ENCODE assay signal across 23 mouse cellular contexts in the genomic region with DNA sequence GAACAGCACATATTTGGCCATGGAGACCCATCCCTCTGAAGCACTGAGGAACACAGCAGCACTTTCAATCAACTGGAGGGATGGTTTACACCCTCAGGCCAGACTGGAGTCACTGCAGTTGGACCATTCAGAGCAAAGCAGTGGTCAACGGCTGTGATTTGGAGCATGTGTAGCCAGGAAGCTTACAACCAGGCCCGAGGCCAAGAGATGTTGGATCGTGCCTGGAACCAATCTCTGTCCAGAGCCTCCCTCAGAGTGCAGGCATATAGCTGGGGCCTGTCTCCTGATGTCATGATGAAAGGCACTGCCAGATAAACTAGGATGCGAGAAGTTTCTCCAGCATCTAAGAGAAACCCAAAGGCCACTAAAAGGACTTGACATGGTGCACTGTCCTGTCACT.
A peak's percentile ranks its signal among the peaks of the same experiment; 100 is the strongest.
DNase-seq lines count a peak whose midpoint lies in the region; ATAC-seq and TF ChIP-seq lines count a peak whose summit lies in the region.
"Had no signal": no experiment of that assay in that cellular context is flagged by ENCODE, and none has a peak within 500 bp of the region (broad histone marks: within the 10 kb centered on the region; RNA-seq: fewer than 3 reads in every experiment).

No protein-coding gene starts in this region.

- no peak overlapping the region for H3K27ac ChIP-seq in cerebellum, adult 2 months (ENCODE audit: insufficient read depth, low read length)
- H3K27ac ChIP-seq: embryonic facial prominence, embryonic 13.5 days; embryonic facial prominence, embryonic 15.5 days; forebrain, embryonic 13.5 days; forebrain, embryonic 15.5 days had no signal

- 0 out of 2 replicates have a peak, but pooled peaks have one; percentile 40 for ATAC-seq in cerebellum, adult (ENCODE audit: insufficient number of reproducible peaks, low FRiP score, low TSS enrichment)
- ATAC-seq: activated CD4-positive, CD25-positive, alpha-beta regulatory T cell, adult 4 months; CD4-positive, CD25-positive, alpha-beta regulatory T cell, adult 4 months; forebrain, embryonic 13.5 days; forebrain, embryonic 15.5 days; forebrain, postnatal 0 days; Patski had no signal

- WGBS in cerebellum, adult 2 months, result 15% methylated on average over 4 of the region's 4 CpGs

- H3K27me3 ChIP-seq in cerebellum, adult 2 months (ENCODE audit: control insufficient read depth, insufficient read depth, low read length), result no peaks in the 10 kb centered on the region
- H3K27me3 ChIP-seq: CH12.LX; embryonic facial prominence, embryonic 13.5 days; embryonic facial prominence, embryonic 15.5 days; forebrain, embryonic 13.5 days; forebrain, embryonic 15.5 days; Patski had no signal

- peaks cover 4% of the 10 kb centered on the region; the same call in 1 of the 2 replicates for H3K4me1 ChIP-seq in cerebellum, adult 2 months (ENCODE audit: control insufficient read depth, insufficient read depth, low read length)
- H3K4me1 ChIP-seq: embryonic facial prominence, embryonic 13.5 days; embryonic facial prominence, embryonic 15.5 days; forebrain, embryonic 13.5 days; forebrain, embryonic 15.5 days had no signal

- intact Hi-C loops in left cerebral cortex, postnatal 4 days (cut with DNase I), result no loop called here
- intact Hi-C loops in left cerebral cortex, postnatal 25 days (cut with DNase I), result no loop called here

- DNase-seq in cerebellum, postnatal 4 days (ENCODE audit: low spot score in 2 of 2), result no peak
- peak; percentile 26 to 48 for DNase-seq in cerebellum, adult 2 months
- DNase-seq in cerebellum, adult 8-10 months, result no peak
- DNase-seq in cerebellum, postnatal 14 days, result peak; percentile 36 to 55
- DNase-seq in cerebellum, adult 9-10 months, result no peak
- peak; percentile 13 for DNase-seq in left cerebral cortex, postnatal 4 days
- no peak for DNase-seq in left cerebral cortex, postnatal 25 days (ENCODE audit: low spot score in 2 of 2)
- DNase-seq: adrenal gland, adult 8-10 months; adrenal gland, postnatal 14 days; adrenal gland, postnatal 36 days; B cell, adult 2 months; embryo, embryonic 11 days; forebrain, postnatal 0 days had no signal

- TF ChIP-seq POLR2A in cerebellum, adult 2 months (IDR thresholded peaks at IDR 0.05; ENCODE audit: borderline replicate concordance, insufficient read depth, low read length), result no peak

- TF ChIP-seq CTCF in cerebellum, adult 2 months (IDR thresholded peaks at IDR 0.05; ENCODE audit: borderline replicate concordance, insufficient read depth, low read depth, low read length), result no peak

- H3K4me3 ChIP-seq in cerebellum, adult 2 months (replicated peaks; ENCODE audit: insufficient read depth, low read depth, low read length), result no peak overlapping the region
- H3K4me3 ChIP-seq: embryonic facial prominence, embryonic 13.5 days; embryonic facial prominence, embryonic 15.5 days; erythroblast, embryonic 14.5 days; forebrain, embryonic 13.5 days; forebrain, embryonic 15.5 days had no signal

Comparison
In these comparisons a context has a peak if more than half of its experiments do, and no peak if none do; other contexts are left out.
1. DNase-seq: peak in cerebellum, adult 2 months (2 of 2), cerebellum, postnatal 14 days (2 of 2) and left cerebral cortex, postnatal 4 days (single experiment); none in cerebellum, postnatal 4 days (0 of 2), cerebellum, adult 8-10 months (single experiment), cerebellum, adult 9-10 months (single experiment) and left cerebral cortex, postnatal 25 days (0 of 2).